Mouse (Mus musculus) c-Kit-negative CD71-positive TER-119-positive erythroid progenitor cells, embryonic 14.5 days (primary cell): ENCODE measurements around the gene Nat8f2.
"Not testable (repeated sequence)": the region's sequence is repeated elsewhere in the genome, so short reads cannot be mapped to it uniquely, and the experiment has no call there.

Experiments used
- DNase-seq: peaks from one replicate; pipeline ENCODE4 v3.0.0-alpha.2; 2013; ENCODE audit warnings: low read depth, low spot score

The Nat8f2 gene

GRCm38 (mm10) chr6:85864900-85865639, 3.9 kb downstream of the Nat8f2 start:
- DNase-seq, result not testable (repeated sequence)

- DNase-seq, result no peak
Observed at GRCm38 (mm10) chr6:85863840-85864239, 5.1 kb downstream of the Nat8f2 start.

GRCm38 (mm10) chr6:85863136-85863535, 5.8 kb downstream of the Nat8f2 start:
- DNase-seq, result no peak

- DNase-seq, result no peak
Observed at GRCm38 (mm10) chr6:85862565-85862964, 6.4 kb downstream of the Nat8f2 start.

- DNase-seq, result no peak
Observed at GRCm38 (mm10) chr6:85861247-85861646, 7.7 kb downstream of the Nat8f2 start.

GRCm38 (mm10) chr6:85856194-85856678, 12.7 kb downstream of the Nat8f2 start:
- DNase-seq, result no peak

GRCm38 (mm10) chr6:85853481-85853880, 15.5 kb downstream of the Nat8f2 start:
- no peak for DNase-seq

GRCm38 (mm10) chr6:85851062-85851773, 17.7 kb downstream of the Nat8f2 start:
- no peak for DNase-seq

- no peak for DNase-seq
Observed at GRCm38 (mm10) chr6:85849240-85849639, 19.7 kb downstream of the Nat8f2 start.

- no peak for DNase-seq
Observed at GRCm38 (mm10) chr6:85848140-85848539, 20.8 kb downstream of the Nat8f2 start.

GRCm38 (mm10) chr6:85846921-85847320, 22.0 kb downstream of the Nat8f2 start:
- DNase-seq, result no peak

GRCm38 (mm10) chr6:85843677-85844458, 25.1 kb downstream of the Nat8f2 start:
- not testable (repeated sequence) for DNase-seq

GRCm38 (mm10) chr6:85839982-85840381, 29.0 kb downstream of the Nat8f2 start:
- no peak for DNase-seq

- no peak for DNase-seq
Observed at GRCm38 (mm10) chr6:85838674-85839073, 30.3 kb downstream of the Nat8f2 start.

GRCm38 (mm10) chr6:85837307-85837706, 31.7 kb downstream of the Nat8f2 start:
- not testable (repeated sequence) for DNase-seq

- DNase-seq, result not testable (repeated sequence)
Observed at GRCm38 (mm10) chr6:85836827-85837226, 32.1 kb downstream of the Nat8f2 start.

GRCm38 (mm10) chr6:85836098-85836497, 32.9 kb downstream of the Nat8f2 start:
- not testable (repeated sequence) for DNase-seq

GRCm38 (mm10) chr6:85835104-85835503, 33.9 kb downstream of the Nat8f2 start:
- DNase-seq, result not testable (repeated sequence)

GRCm38 (mm10) chr6:85834504-85835100, 34.4 kb downstream of the Nat8f2 start:
- not testable (repeated sequence) for DNase-seq

GRCm38 (mm10) chr6:85831796-85832321, 37.1 kb downstream of the Nat8f2 start, which contains the start of gene Nat8:
Gene Nat8, minus strand, starts transcription at chr6:85832082.
- no peak for DNase-seq

GRCm38 (mm10) chr6:85829462-85829861, 39.5 kb downstream of the Nat8f2 start:
- DNase-seq, result no peak
